Mouse (Mus musculus) neural tube, embryonic 14.5 days (tissue): ENCODE measurements around the gene C2cd2l. TPM values are rescaled to one million over a fixed set of nuclear protein-coding genes. Genes with fewer than 3 reads are reported as not detected.
A peak's percentile ranks its signal among the peaks of the same experiment; 100 is the strongest.
"Not testable (repeated sequence)": the region's sequence is repeated elsewhere in the genome, so short reads cannot be mapped to it uniquely, and the experiment has no call there.

Experiments
- ATAC-seq: fragments of 200-750 bp; cut with Nextera tagmentation; 2 replicates; pipeline ENCODE4 v1.8.0; 2017; ENCODE audit warnings: low read depth, mild to moderate bottlenecking, moderate TSS enrichment, moderate library complexity
- H3K27ac ChIP-seq: fragments of 300-500 bp; sonication (generic); 2 replicates; pipeline ENCODE4 v1.5.1; 2014; ENCODE audit warnings: low read depth, mild to moderate bottlenecking, control low read depth, low read length, moderate library complexity, mixed read lengths
- H3K27me3 ChIP-seq: fragments of 300-500 bp; sonication (generic); 2 replicates; pipeline ENCODE4 v1.6.1; 2014; ENCODE audit warnings: low read length; ENCODE audit not compliant: control insufficient read depth, insufficient read depth
- H3K36me3 ChIP-seq: fragments of 300-500 bp; sonication (generic); 2 replicates; pipeline ENCODE4 v1.6.1; 2014; ENCODE audit warnings: low read length, mixed read lengths; ENCODE audit not compliant: control insufficient read depth, insufficient read depth
- H3K4me1 ChIP-seq: fragments of 300-500 bp; sonication (generic); 2 replicates; pipeline ENCODE4 v1.6.1; 2014; ENCODE audit warnings: low read length; ENCODE audit not compliant: control insufficient read depth, insufficient read depth
- H3K4me2 ChIP-seq: fragments of 300-500 bp; sonication (generic); 2 replicates; pipeline ENCODE4 v1.6.1; 2014; ENCODE audit warnings: mild to moderate bottlenecking, low read depth, low read length, control low read depth
- H3K4me3 ChIP-seq: fragments of 300-500 bp; sonication (generic); 2 replicates; pipeline ENCODE4 v1.5.1; 2014; ENCODE audit warnings: low read depth, low read length, control low read depth, mixed read lengths
- H3K9ac ChIP-seq: fragments of 300-500 bp; sonication (generic); replicated peaks from 2 replicates; pipeline ENCODE4 v1.6.1; 2014; ENCODE audit warnings: low read depth, mild to moderate bottlenecking, control low read depth, low read length, mixed read lengths
- H3K9me3 ChIP-seq: fragments of 300-500 bp; sonication (generic); 2 replicates; pipeline ENCODE4 v1.6.1; 2016; ENCODE audit warnings: low read length; ENCODE audit not compliant: control insufficient read depth
- WGBS: fragments of 180-500 bp; shearing (Covaris S2); extraction: QIAGEN DNeasy Blood & Tissue Kit; methylation state at CpG from one replicate; pipeline ENCODE4 v1.1.7; 2014; 5-methylcytosine and 5-hydroxymethylcytosine counted together
- polyA plus RNA-seq: library from polyadenylated mRNA; unstranded; fragments of >200 nt; fragmentation: Nextera tagmentation; extraction: Ambion mirVana; gene quantifications from 2 replicates; pipeline ENCODE4 v1.2.1, GENCODE M21; 2014

C2cd2l gene
- 19.0 and 21.9 TPM in 2 replicates for polyA plus RNA-seq

DNA sequence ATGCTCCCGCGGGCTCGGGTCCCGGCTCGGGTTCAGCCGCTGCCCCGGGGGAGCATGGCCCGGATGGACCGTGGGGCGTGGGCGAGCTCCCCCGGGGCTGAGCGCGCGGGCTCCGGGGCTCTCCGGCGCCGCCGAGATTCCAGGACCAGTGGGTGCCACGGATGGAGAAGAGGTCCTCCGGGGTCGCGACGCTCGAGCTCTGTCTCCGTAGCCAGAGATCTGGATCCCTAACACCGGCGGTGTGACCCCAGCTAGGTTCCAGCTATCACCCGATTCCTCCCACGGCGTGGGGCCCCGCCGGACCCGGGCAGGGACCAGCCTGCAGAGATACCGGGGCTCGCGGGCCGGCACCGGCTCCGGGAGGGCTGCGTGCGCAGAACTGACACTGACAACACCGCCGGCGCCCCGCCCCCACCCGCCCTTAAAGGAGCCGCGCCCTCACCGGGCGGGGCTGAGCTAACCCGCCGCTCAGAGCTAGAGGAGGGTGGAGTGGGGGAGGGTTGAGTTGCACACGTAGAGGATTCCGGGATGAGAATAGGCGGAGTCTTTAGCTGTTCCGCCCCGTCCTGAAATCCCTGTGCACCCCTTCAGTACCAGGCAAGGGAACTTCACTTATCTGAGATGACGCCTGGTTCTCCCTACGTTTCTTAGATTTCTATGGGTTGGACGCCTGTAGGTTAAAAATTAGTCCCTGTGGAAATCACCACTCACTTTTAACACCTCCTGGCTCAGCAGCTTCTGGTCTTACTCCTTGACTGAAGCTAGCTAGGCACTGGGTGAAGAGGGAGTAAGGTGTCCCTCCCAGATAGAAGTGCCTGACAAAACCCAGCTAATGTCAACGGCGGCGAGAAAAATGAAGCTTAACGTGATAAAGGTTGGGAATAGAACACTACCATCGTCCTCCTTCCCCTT is at the start of gene C2cd2l:
TSS of gene C2cd2l (minus strand) at position 399 of the 912 bp plus-strand sequence.
- peak within 1 kb of the TSS; percentile 91 for H3K4me2 ChIP-seq
- no peaks in the 10 kb centered on the region for H3K9me3 ChIP-seq
- WGBS = under 1% methylated on average over 67 of the region's 67 CpGs
- peak within 1 kb of the TSS; percentile 74 for H3K27ac ChIP-seq
- H3K9ac ChIP-seq = peak within 1 kb of the TSS; percentile 95
- peaks cover 23% of the 10 kb centered on the region for H3K4me1 ChIP-seq
- peak within 1 kb of the TSS; percentile 76 for H3K4me3 ChIP-seq
- ATAC-seq = peak; percentile 98
- H3K36me3 ChIP-seq = peaks cover 12% of the 10 kb centered on the region
- H3K27me3 ChIP-seq = no peaks in the 10 kb centered on the region

- peaks cover 4% of the 10 kb centered on the region; the same call in 1 of the 2 replicates for H3K4me1 ChIP-seq
- 64% methylated on average over 3 of the region's 3 CpGs for WGBS
- no peak overlapping the region for H3K27ac ChIP-seq
- no peak overlapping the region for H3K9ac ChIP-seq
- no peak overlapping the region for H3K4me2 ChIP-seq
- ATAC-seq = no peak
- no peaks in the 10 kb centered on the region for H3K27me3 ChIP-seq
- H3K36me3 ChIP-seq = peaks cover 1% of the 10 kb centered on the region
- H3K4me3 ChIP-seq = no peak overlapping the region
- H3K9me3 ChIP-seq = no peaks in the 10 kb centered on the region
These were observed 44.4 kb upstream of the C2cd2l start for GRCm38 (mm10) chr9:44364480-44364879.

- Histone ChIP-seq H3K4me3 (peak overlapping the region; percentile 97), H3K36me3 (peaks cover 17% of the 10 kb centered on the region), H3K27ac (peak overlapping the region; percentile 46), H3K4me2 (peak overlapping the region; percentile 79)
- H3K9ac ChIP-seq, H3K9me3 ChIP-seq, H3K27me3 ChIP-seq, H3K4me1 ChIP-seq: not testable (repeated sequence)
- 38% methylated on average over 4 of the region's 4 CpGs for WGBS
- peak; percentile 17; the same call in 1 of the 2 replicates for ATAC-seq
These were observed 41.8 kb upstream of the C2cd2l start for GRCm38 (mm10) chr9:44361931-44362330.

DNA sequence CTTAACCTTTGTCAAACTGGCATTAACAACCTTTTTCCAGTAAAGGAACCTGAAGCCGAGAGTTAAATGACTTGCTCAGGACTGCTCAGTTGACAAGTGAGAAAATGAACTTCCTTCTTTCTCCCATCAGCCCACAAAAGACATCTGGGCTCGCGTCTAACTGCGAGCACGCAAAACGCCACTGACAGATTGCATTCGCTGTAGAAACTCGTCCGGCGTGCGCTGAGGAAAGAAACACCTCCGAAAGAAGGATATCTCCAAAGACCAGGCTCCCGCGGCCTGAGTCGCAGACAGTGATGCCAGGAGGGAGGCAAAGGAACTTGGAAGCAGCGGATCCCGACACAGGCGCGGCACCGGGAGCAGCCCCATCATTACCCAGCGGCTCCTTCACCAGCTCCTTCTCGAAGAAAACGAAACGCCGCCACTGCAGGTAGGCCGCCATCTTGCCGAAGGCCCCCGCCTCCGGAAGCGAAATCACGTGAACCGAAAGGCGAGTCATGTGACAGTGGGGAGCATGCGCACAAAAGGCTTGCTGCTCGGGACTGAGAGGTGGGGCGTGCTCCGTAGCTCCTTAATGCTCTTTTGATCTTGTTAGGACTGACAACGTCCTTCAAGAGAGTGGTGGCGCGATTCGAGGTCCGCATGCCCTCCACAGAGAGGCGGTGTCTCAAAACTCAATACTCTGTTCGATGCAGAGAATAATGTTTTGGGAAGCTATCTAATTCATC is 41.3 kb upstream of the C2cd2l start, which contains the start of gene Vps11:
TSS of gene Vps11 (minus strand) at position 481 of the 728 bp plus-strand sequence.
- Histone ChIP-seq H3K4me2 (peak within 1 kb of the TSS; percentile 79), H3K9ac (peak within 1 kb of the TSS; percentile 79), H3K27me3 (no peaks in the 10 kb centered on the region), H3K4me1 (peaks cover 4% of the 10 kb centered on the region; the same call in 1 of the 2 replicates), H3K4me3 (peak within 1 kb of the TSS; percentile 97), H3K9me3 (no peaks in the 10 kb centered on the region), H3K27ac (peak within 1 kb of the TSS; percentile 70), H3K36me3 (peaks cover 17% of the 10 kb centered on the region)
- under 1% methylated on average over 44 of the region's 44 CpGs for WGBS
- peak; percentile 95 for ATAC-seq

DNA sequence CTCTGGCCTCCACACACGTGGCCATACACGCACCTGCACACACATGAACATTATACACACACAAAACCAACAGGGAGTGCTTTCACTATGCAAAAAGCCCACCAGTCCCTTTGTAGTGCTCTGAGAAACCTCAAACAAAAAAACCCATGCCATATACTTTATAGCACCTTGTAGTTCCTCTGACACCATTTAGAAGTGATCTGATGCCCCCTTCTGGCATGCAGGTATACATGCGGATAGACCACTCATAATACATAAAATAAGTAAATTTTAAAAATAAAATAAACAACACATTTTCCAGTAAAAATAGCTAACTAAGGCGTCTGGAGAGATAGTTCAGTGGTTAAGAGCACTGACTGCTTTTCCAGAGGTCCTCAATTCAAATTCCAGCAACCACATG is 37.1 kb upstream of the C2cd2l start:
- H3K27me3 ChIP-seq = no peaks in the 10 kb centered on the region
- no peaks in the 10 kb centered on the region for H3K9me3 ChIP-seq
- peaks cover 47% of the 10 kb centered on the region for H3K36me3 ChIP-seq
- no peak overlapping the region for H3K4me3 ChIP-seq
- WGBS = 75% methylated on average over 4 of the region's 4 CpGs
- no peak overlapping the region for H3K27ac ChIP-seq
- H3K4me1 ChIP-seq = peaks cover 4% of the 10 kb centered on the region; the same call in 1 of the 2 replicates
- no peak for ATAC-seq
- no peak overlapping the region for H3K4me2 ChIP-seq
- no peak overlapping the region for H3K9ac ChIP-seq

DNA sequence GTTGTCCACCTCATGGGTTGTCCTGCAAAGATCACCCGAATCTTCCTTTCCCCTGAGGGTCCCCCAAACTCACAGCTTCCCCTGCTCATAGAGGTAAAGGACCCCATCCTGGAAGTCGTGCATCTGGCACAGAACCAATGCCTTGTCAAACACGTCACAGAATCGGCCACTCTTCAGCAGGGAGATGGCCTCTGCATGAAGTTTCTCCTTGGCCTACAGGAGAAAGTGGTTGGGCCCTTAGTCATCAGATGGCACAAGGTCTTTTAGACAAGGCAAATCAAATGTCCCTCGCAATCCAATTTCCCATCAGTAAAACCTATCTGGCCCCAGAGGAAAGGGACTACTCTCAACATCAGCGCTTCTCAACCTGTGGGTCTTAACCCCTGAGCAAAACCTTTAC is 33.1 kb upstream of the C2cd2l start:
- Histone ChIP-seq H3K4me3 (no peak overlapping the region), H3K27me3 (no peaks in the 10 kb centered on the region), H3K4me1 (no peaks in the 10 kb centered on the region), H3K9me3 (no peaks in the 10 kb centered on the region), H3K36me3 (peaks cover 66% of the 10 kb centered on the region), H3K4me2 (no peak overlapping the region), H3K27ac (no peak overlapping the region), H3K9ac (no peak overlapping the region)
- no peak for ATAC-seq
- WGBS = 97% methylated on average over 6 of the region's 6 CpGs

DNA sequence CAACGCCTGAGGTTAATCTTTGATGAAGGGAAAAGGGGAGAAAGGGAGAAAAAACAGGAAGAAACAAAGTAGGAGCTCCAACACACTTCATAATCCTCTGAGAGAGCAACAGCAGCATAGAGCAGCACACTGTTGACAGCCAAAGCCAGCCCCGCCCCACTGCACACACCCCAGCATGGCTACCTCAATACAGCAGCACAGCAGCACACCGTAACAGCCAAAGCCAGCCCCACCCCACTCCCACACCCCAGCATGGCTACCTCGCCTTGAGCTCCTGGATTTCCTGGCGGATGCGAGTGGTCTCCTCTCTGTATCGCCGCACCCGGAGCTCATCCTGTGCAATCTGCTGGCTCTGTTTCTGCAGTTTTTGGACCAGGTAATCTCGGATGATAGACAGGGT is 32.3 kb upstream of the C2cd2l start:
- Histone ChIP-seq H3K36me3 (peaks cover 65% of the 10 kb centered on the region), H3K4me1 (no peaks in the 10 kb centered on the region), H3K4me3 (no peak overlapping the region), H3K27ac (no peak overlapping the region), H3K9me3 (no peaks in the 10 kb centered on the region), H3K9ac (no peak overlapping the region), H3K27me3 (no peaks in the 10 kb centered on the region), H3K4me2 (no peak overlapping the region)
- no peak for ATAC-seq
- WGBS = 89% methylated on average over 10 of the region's 10 CpGs

DNA sequence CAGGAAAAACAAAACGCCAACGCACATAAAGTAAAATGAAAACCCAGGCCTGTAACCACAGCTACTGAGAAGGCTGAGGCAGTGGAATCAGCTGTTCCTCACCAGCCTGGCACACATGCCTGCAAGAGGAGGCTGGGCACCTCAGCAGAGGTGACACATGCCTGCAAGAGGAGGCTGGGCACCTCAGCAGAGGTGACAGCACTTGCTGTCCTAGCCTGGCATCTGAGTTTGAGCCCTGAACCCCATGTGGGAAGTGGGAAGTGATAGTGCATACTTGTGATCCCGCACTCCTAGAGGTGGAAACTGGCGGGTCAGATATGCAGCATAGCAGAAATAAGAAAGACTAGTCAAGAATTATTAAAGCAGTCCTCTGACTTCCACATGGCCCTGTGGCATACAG is 31.3 kb upstream of the C2cd2l start:
- no peak overlapping the region for H3K4me3 ChIP-seq
- no peak overlapping the region for H3K9ac ChIP-seq
- H3K9me3 ChIP-seq = no peaks in the 10 kb centered on the region
- no peaks in the 10 kb centered on the region for H3K27me3 ChIP-seq
- no peaks in the 10 kb centered on the region for H3K4me1 ChIP-seq
- H3K27ac ChIP-seq = no peak overlapping the region
- H3K36me3 ChIP-seq = peaks cover 65% of the 10 kb centered on the region
- no peak for ATAC-seq
- H3K4me2 ChIP-seq = no peak overlapping the region
- 99% methylated on average over 4 of the region's 4 CpGs for WGBS

DNA sequence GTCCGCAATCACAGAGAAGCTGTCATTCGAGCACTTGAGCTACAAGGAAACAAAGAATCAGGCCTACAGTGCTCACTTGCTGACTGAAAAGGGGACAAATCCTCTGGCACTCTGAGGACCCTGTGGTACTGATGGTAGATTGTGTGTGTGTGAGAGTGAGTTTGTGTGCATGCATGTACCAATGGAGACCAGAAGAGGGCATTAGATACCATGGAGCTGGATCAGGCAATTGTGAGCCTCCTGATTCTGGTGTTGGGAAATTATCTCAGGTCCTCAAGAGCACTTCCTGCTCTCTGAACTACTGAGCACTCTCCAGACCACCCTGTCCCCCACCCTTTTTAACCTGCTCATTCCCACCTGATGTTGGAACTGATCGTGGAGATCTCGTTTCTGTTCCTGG is 28.5 kb upstream of the C2cd2l start:
- 100% methylated on average over 4 of the region's 4 CpGs for WGBS
- peaks cover 47% of the 10 kb centered on the region for H3K36me3 ChIP-seq
- no peak overlapping the region for H3K9ac ChIP-seq
- ATAC-seq = no peak
- H3K27ac ChIP-seq = no peak overlapping the region
- no peaks in the 10 kb centered on the region for H3K4me1 ChIP-seq
- H3K4me2 ChIP-seq = no peak overlapping the region
- no peak overlapping the region for H3K4me3 ChIP-seq
- no peaks in the 10 kb centered on the region for H3K9me3 ChIP-seq
- no peaks in the 10 kb centered on the region for H3K27me3 ChIP-seq
